Mouse (Mus musculus): ENCODE data around the gene Etv2. TPM values are rescaled to one million over a fixed set of nuclear protein-coding genes. Genes with fewer than 3 reads are reported as not detected.

Gene Etv2
- 0.09 TPM in 1 of 2 replicates, not detected in the other for polyA plus RNA-seq (2015; fragmentation: Nextera tagmentation; extraction: Ambion mirVana)

GRCm38 (mm10) chr7:30635752-30636151, at the start of gene Etv2:
TSS of gene Etv2 (minus strand) at chr7:30635852.
- Histone ChIP-seq H3K4me2 (peak within 1 kb of the TSS; percentile 46), H3K9ac (no peak within 1 kb of the TSS), H3K27me3 (peaks cover 63% of the 10 kb centered on the region), H3K36me3 (peaks cover 7% of the 10 kb centered on the region), H3K9me3 (replicated peaks) (no peaks in the 10 kb centered on the region), H3K27ac (no peak within 1 kb of the TSS), H3K4me1 (replicated peaks) (peaks cover 18% of the 10 kb centered on the region), H3K4me3 (replicated peaks) (peak within 1 kb of the TSS; percentile 22)
- WGBS (ENCODE audit: insufficient replicate concordance), result 4% methylated on average over 5 of the region's 5 CpGs
- ATAC-seq (ENCODE audit: low read depth) (no peak), DNase-seq (no peak)

GRCm38 (mm10) chr7:30683425-30683824, 47.8 kb upstream of the Etv2 start:
- H3K4me1 ChIP-seq (replicated peaks), result peaks cover 8% of the 10 kb centered on the region; the same call in 1 of the 2 replicates
- H3K27me3 ChIP-seq, result no peaks in the 10 kb centered on the region
- H3K4me2 ChIP-seq, result no peak overlapping the region
- 28% methylated on average over 2 of the region's 2 CpGs for WGBS (ENCODE audit: insufficient replicate concordance)
- no peak for DNase-seq
- no peaks in the 10 kb centered on the region for H3K9me3 ChIP-seq (replicated peaks)
- H3K9ac ChIP-seq, result no peak overlapping the region
- H3K27ac ChIP-seq, result no peak overlapping the region
- no peaks in the 10 kb centered on the region for H3K36me3 ChIP-seq
- no peak overlapping the region for H3K4me3 ChIP-seq (replicated peaks)
- no peak for ATAC-seq (ENCODE audit: low read depth)

GRCm38 (mm10) chr7:30681897-30682296, 46.2 kb upstream of the Etv2 start:
- no peaks in the 10 kb centered on the region for H3K27me3 ChIP-seq
- no peak overlapping the region for H3K27ac ChIP-seq
- no peak overlapping the region for H3K9ac ChIP-seq
- DNase-seq (no peak), ATAC-seq (ENCODE audit: low read depth) (no peak)
- H3K4me2 ChIP-seq, result no peak overlapping the region
- no peaks in the 10 kb centered on the region for H3K9me3 ChIP-seq (replicated peaks)
- no peaks in the 10 kb centered on the region for H3K4me1 ChIP-seq (replicated peaks)
- H3K4me3 ChIP-seq (replicated peaks), result no peak overlapping the region
- no peaks in the 10 kb centered on the region for H3K36me3 ChIP-seq
- 59% methylated on average over 5 of the region's 5 CpGs for WGBS (ENCODE audit: insufficient replicate concordance)

GRCm38 (mm10) chr7:30678263-30678975, 42.8 kb upstream of the Etv2 start:
- H3K27ac ChIP-seq, result no peak overlapping the region
- no peaks in the 10 kb centered on the region for H3K36me3 ChIP-seq
- H3K9ac ChIP-seq, result no peak overlapping the region
- no peak for DNase-seq
- H3K9me3 ChIP-seq (replicated peaks), result no peaks in the 10 kb centered on the region
- H3K27me3 ChIP-seq, result no peaks in the 10 kb centered on the region
- no peak for ATAC-seq (ENCODE audit: low read depth)
- H3K4me2 ChIP-seq, result no peak overlapping the region
- H3K4me1 ChIP-seq (replicated peaks), result no peaks in the 10 kb centered on the region
- no peak overlapping the region for H3K4me3 ChIP-seq (replicated peaks)
- 53% methylated on average over 5 of the region's 5 CpGs for WGBS (ENCODE audit: insufficient replicate concordance)

GRCm38 (mm10) chr7:30671480-30671879, 35.8 kb upstream of the Etv2 start, which contains the start of gene Pmis2:
TSS of gene Pmis2 (minus strand) at chr7:30671605.
- H3K36me3 ChIP-seq, result no peaks in the 10 kb centered on the region
- no peaks in the 10 kb centered on the region for H3K27me3 ChIP-seq
- DNase-seq (no peak), ATAC-seq (ENCODE audit: low read depth) (no peak)
- H3K9me3 ChIP-seq (replicated peaks), result no peaks in the 10 kb centered on the region
- WGBS (ENCODE audit: insufficient replicate concordance), result 49% methylated on average over 9 of the region's 9 CpGs
- H3K9ac ChIP-seq, result no peak within 1 kb of the TSS
- no peak within 1 kb of the TSS for H3K27ac ChIP-seq
- H3K4me1 ChIP-seq (replicated peaks), result no peaks in the 10 kb centered on the region
- H3K4me3 ChIP-seq (replicated peaks), result no peak within 1 kb of the TSS
- no peak within 1 kb of the TSS for H3K4me2 ChIP-seq

- Histone ChIP-seq H3K9ac (no peak overlapping the region), H3K27me3 (no peaks in the 10 kb centered on the region), H3K4me1 (replicated peaks) (peaks cover 10% of the 10 kb centered on the region), H3K36me3 (no peaks in the 10 kb centered on the region), H3K9me3 (replicated peaks) (no peaks in the 10 kb centered on the region), H3K4me3 (replicated peaks) (no peak overlapping the region), H3K4me2 (no peak overlapping the region), H3K27ac (no peak overlapping the region)
- 22% methylated on average over 3 of the region's 3 CpGs for WGBS (ENCODE audit: insufficient replicate concordance)
- no peak for ATAC-seq (ENCODE audit: low read depth)
- no peak for DNase-seq
These were observed 33.6 kb upstream of the Etv2 start for GRCm38 (mm10) chr7:30669229-30669628.

- Histone ChIP-seq H3K4me3 (replicated peaks) (peak overlapping the region; percentile 80), H3K27me3 (no peaks in the 10 kb centered on the region), H3K36me3 (peaks cover 32% of the 10 kb centered on the region), H3K9ac (peak overlapping the region; percentile 87), H3K27ac (peak overlapping the region; percentile 76; the same call in 1 of the 2 replicates), H3K4me2 (peak overlapping the region; percentile 87), H3K4me1 (replicated peaks) (peaks cover 21% of the 10 kb centered on the region), H3K9me3 (replicated peaks) (no peaks in the 10 kb centered on the region)
- WGBS (ENCODE audit: insufficient replicate concordance), result 8% methylated on average over 11 of the region's 11 CpGs
- peak; percentile 48; the same call in 1 of the 2 replicates for ATAC-seq (ENCODE audit: low read depth)
- peak; percentile 8 for DNase-seq
These were observed 29.7 kb upstream of the Etv2 start for GRCm38 (mm10) chr7:30665321-30665720.

- under 1% methylated on average over 34 of the region's 34 CpGs for WGBS (ENCODE audit: insufficient replicate concordance)
- peaks cover 21% of the 10 kb centered on the region for H3K4me1 ChIP-seq (replicated peaks)
- no peaks in the 10 kb centered on the region for H3K9me3 ChIP-seq (replicated peaks)
- H3K27me3 ChIP-seq, result no peaks in the 10 kb centered on the region
- H3K27ac ChIP-seq, result peak within 1 kb of the TSS; percentile 76
- DNase-seq (peak; percentile 80), ATAC-seq (ENCODE audit: low read depth) (peak; percentile 90)
- peak within 1 kb of the TSS; percentile 80 for H3K4me3 ChIP-seq (replicated peaks)
- peak within 1 kb of the TSS; percentile 87 for H3K9ac ChIP-seq
- peaks cover 38% of the 10 kb centered on the region for H3K36me3 ChIP-seq
- peak within 1 kb of the TSS; percentile 87 for H3K4me2 ChIP-seq
These were observed 29.0 kb upstream of the Etv2 start, which contains the start of gene Haus5 for GRCm38 (mm10) chr7:30664529-30665200. TSS of gene Haus5 (minus strand) at chr7:30664994.

GRCm38 (mm10) chr7:30649591-30650540, 14.2 kb upstream of the Etv2 start, which contains the start of gene Rbm42:
TSS of gene Rbm42 (minus strand) at chr7:30650317.
- DNase-seq (peak; percentile 99), ATAC-seq (ENCODE audit: low read depth) (peak; percentile 98)
- H3K9me3 ChIP-seq (replicated peaks), result no peaks in the 10 kb centered on the region
- H3K4me1 ChIP-seq (replicated peaks), result peaks cover 15% of the 10 kb centered on the region
- peaks cover 73% of the 10 kb centered on the region for H3K36me3 ChIP-seq
- H3K27ac ChIP-seq, result peak within 1 kb of the TSS; percentile 78
- peak within 1 kb of the TSS; percentile 95 for H3K4me2 ChIP-seq
- H3K4me3 ChIP-seq (replicated peaks), result peak within 1 kb of the TSS; percentile 94
- H3K27me3 ChIP-seq, result no peaks in the 10 kb centered on the region
- peak within 1 kb of the TSS; percentile 95 for H3K9ac ChIP-seq
- 1% methylated on average over 59 of the region's 59 CpGs for WGBS (ENCODE audit: insufficient replicate concordance)

GRCm38 (mm10) chr7:30639083-30639482, 3.4 kb upstream of the Etv2 start:
- H3K9ac ChIP-seq, result no peak overlapping the region
- H3K27me3 ChIP-seq, result peaks cover 31% of the 10 kb centered on the region
- H3K4me2 ChIP-seq, result no peak overlapping the region
- no peak for DNase-seq
- peaks cover 13% of the 10 kb centered on the region for H3K4me1 ChIP-seq (replicated peaks)
- no peak overlapping the region for H3K4me3 ChIP-seq (replicated peaks)
- no peaks in the 10 kb centered on the region for H3K9me3 ChIP-seq (replicated peaks)
- 20% methylated on average over 4 of the region's 4 CpGs for WGBS (ENCODE audit: insufficient replicate concordance)
- peaks cover 41% of the 10 kb centered on the region for H3K36me3 ChIP-seq
- no peak for ATAC-seq (ENCODE audit: low read depth)
- H3K27ac ChIP-seq, result no peak overlapping the region
